Mouse (Mus musculus): Measurements from ENCODE around the gene Msl2. TPM values are rescaled to one million over a fixed set of nuclear protein-coding genes. Genes with fewer than 3 reads are reported as not detected.

The Msl2 gene
- polyA plus RNA-seq, 1 experiment: 25.6 TPM

GRCm38 (mm10) chr9:101073041-101073986, 587 bp upstream of the Msl2 start:
- H3K4me3 ChIP-seq (ENCODE audit: insufficient read depth, low read length): peak overlapping the region; percentile 63
- TF ChIP-seq CTCF (IDR thresholded peaks at IDR 0.05; ENCODE audit: borderline replicate concordance, insufficient read depth, low read length): no peak
- TF ChIP-seq POLR2A (IDR thresholded peaks at IDR 0.05; ENCODE audit: low read depth, low read length): peak; percentile 89
- H3K27ac ChIP-seq (ENCODE audit: insufficient read depth, low read length): peak overlapping the region; percentile 71
- peaks cover 1% of the 10 kb centered on the region; the same call in 1 of the 2 replicates for H3K4me1 ChIP-seq (ENCODE audit: control insufficient read depth, insufficient read depth, low read length)

GRCm38 (mm10) chr9:101074332-101075021, 576 bp downstream of the Msl2 start:
- Histone ChIP-seq H3K4me1 (ENCODE audit: control insufficient read depth, insufficient read depth, low read length) (peaks cover 11% of the 10 kb centered on the region), H3K4me3 (ENCODE audit: insufficient read depth, low read length) (peak overlapping the region; percentile 90), H3K27ac (ENCODE audit: insufficient read depth, low read length) (peak overlapping the region; percentile 98)
- TF ChIP-seq CTCF (IDR thresholded peaks at IDR 0.05; ENCODE audit: borderline replicate concordance, insufficient read depth, low read length): no peak
- peak; percentile 44 for TF ChIP-seq POLR2A (IDR thresholded peaks at IDR 0.05; ENCODE audit: low read depth, low read length)

GRCm38 (mm10) chr9:101075091-101075581, 1.2 kb downstream of the Msl2 start:
- Histone ChIP-seq H3K4me3 (ENCODE audit: insufficient read depth, low read length) (peak overlapping the region; percentile 90), H3K4me1 (ENCODE audit: control insufficient read depth, insufficient read depth, low read length) (peaks cover 12% of the 10 kb centered on the region), H3K27ac (ENCODE audit: insufficient read depth, low read length) (peak overlapping the region; percentile 98)
- TF ChIP-seq CTCF (IDR thresholded peaks at IDR 0.05; ENCODE audit: borderline replicate concordance, insufficient read depth, low read length): no peak
- TF ChIP-seq POLR2A (IDR thresholded peaks at IDR 0.05; ENCODE audit: low read depth, low read length): no peak

GRCm38 (mm10) chr9:101075694-101076093, 1.8 kb downstream of the Msl2 start:
- H3K27ac ChIP-seq (ENCODE audit: insufficient read depth, low read length): peak overlapping the region; percentile 63; the same call in 1 of the 2 replicates
- H3K4me3 ChIP-seq (ENCODE audit: insufficient read depth, low read length): peak overlapping the region; percentile 90
- peaks cover 12% of the 10 kb centered on the region for H3K4me1 ChIP-seq (ENCODE audit: control insufficient read depth, insufficient read depth, low read length)
- TF ChIP-seq POLR2A (IDR thresholded peaks at IDR 0.05; ENCODE audit: low read depth, low read length) (no peak), CTCF (IDR thresholded peaks at IDR 0.05; ENCODE audit: borderline replicate concordance, insufficient read depth, low read length) (no peak)

GRCm38 (mm10) chr9:101076095-101076875, 2.4 kb downstream of the Msl2 start:
- Histone ChIP-seq H3K4me3 (ENCODE audit: insufficient read depth, low read length) (peak overlapping the region; percentile 90), H3K27ac (ENCODE audit: insufficient read depth, low read length) (peak overlapping the region; percentile 63)
- TF ChIP-seq CTCF (IDR thresholded peaks at IDR 0.05; ENCODE audit: borderline replicate concordance, insufficient read depth, low read length) (no peak), POLR2A (IDR thresholded peaks at IDR 0.05; ENCODE audit: low read depth, low read length) (peak; percentile 48)

GRCm38 (mm10) chr9:101077486-101077885, 3.6 kb downstream of the Msl2 start:
- Histone ChIP-seq H3K4me3 (ENCODE audit: insufficient read depth, low read length) (peak overlapping the region; percentile 90), H3K4me1 (ENCODE audit: control insufficient read depth, insufficient read depth, low read length) (peaks cover 12% of the 10 kb centered on the region), H3K27ac (ENCODE audit: insufficient read depth, low read length) (no peak overlapping the region)
- TF ChIP-seq POLR2A (IDR thresholded peaks at IDR 0.05; ENCODE audit: low read depth, low read length) (no peak), CTCF (IDR thresholded peaks at IDR 0.05; ENCODE audit: borderline replicate concordance, insufficient read depth, low read length) (no peak)

More at GRCm38 (mm10) chr9:101076095-101076875, 2.4 kb downstream of the Msl2 start:
- peaks cover 12% of the 10 kb centered on the region for H3K4me1 ChIP-seq (ENCODE audit: control insufficient read depth, insufficient read depth, low read length)

- Histone ChIP-seq H3K4me1 (ENCODE audit: control insufficient read depth, insufficient read depth, low read length) (peaks cover 12% of the 10 kb centered on the region), H3K4me3 (ENCODE audit: insufficient read depth, low read length) (peak overlapping the region; percentile 40; the same call in 1 of the 2 replicates), H3K27ac (ENCODE audit: insufficient read depth, low read length) (no peak overlapping the region)
- TF ChIP-seq CTCF (IDR thresholded peaks at IDR 0.05; ENCODE audit: borderline replicate concordance, insufficient read depth, low read length) (no peak), POLR2A (IDR thresholded peaks at IDR 0.05; ENCODE audit: low read depth, low read length) (no peak)
Observed at GRCm38 (mm10) chr9:101078579-101078978, 4.7 kb downstream of the Msl2 start.

- Histone ChIP-seq H3K27ac (ENCODE audit: insufficient read depth, low read length) (no peak overlapping the region), H3K4me3 (ENCODE audit: insufficient read depth, low read length) (no peak overlapping the region), H3K4me1 (ENCODE audit: control insufficient read depth, insufficient read depth, low read length) (peaks cover 12% of the 10 kb centered on the region)
- TF ChIP-seq CTCF (IDR thresholded peaks at IDR 0.05; ENCODE audit: borderline replicate concordance, insufficient read depth, low read length): no peak
- no peak for TF ChIP-seq POLR2A (IDR thresholded peaks at IDR 0.05; ENCODE audit: low read depth, low read length)
Observed at GRCm38 (mm10) chr9:101080046-101080685, 6.3 kb downstream of the Msl2 start.
